Mouse (Mus musculus) megakaryocyte, embryonic 14.5 days (primary cell): ENCODE measurements around the gene Il10ra. TPM values are rescaled to one million over a fixed set of nuclear protein-coding genes. Genes with fewer than 3 reads are reported as not detected.

Source experiments
- H3K27me3 ChIP-seq: replicated peaks from 2 replicates; pipeline ENCODE3; 2012; ENCODE audit warnings: inconsistent platforms
- H3K36me3 ChIP-seq: replicated peaks from 2 replicates; pipeline ENCODE3; 2012; ENCODE audit warnings: low read length, inconsistent platforms, mixed read lengths
- H3K4me1 ChIP-seq: 2 replicates; pipeline ENCODE4 v1.6.1; 2012; ENCODE audit warnings: inconsistent platforms
- H3K4me3 ChIP-seq: replicated peaks from 2 replicates; pipeline ENCODE3; 2012; ENCODE audit warnings: moderate library complexity, mild to moderate bottlenecking, inconsistent platforms
- H3K9me3 ChIP-seq: 2 replicates; pipeline ENCODE4 v1.6.1; 2012; ENCODE audit warnings: inconsistent platforms
- FLI1 ChIP-seq: IDR thresholded peaks from 2 replicates; pipeline ENCODE4 v1.6.1; 2012; ENCODE audit warnings: low read length, inconsistent platforms, mixed read lengths
- GATA1 ChIP-seq: IDR thresholded peaks from 3 replicates; pipeline ENCODE4 v1.6.1; 2012; ENCODE audit warnings: mixed read lengths, low read length, inconsistent platforms, borderline replicate concordance
- polyA plus RNA-seq: library from polyadenylated mRNA; stranded (reverse); fragments of >175 nt; gene quantifications from 2 replicates; pipeline ENCODE4 v1.2.3, GENCODE M21; 2012; ENCODE audit warnings: low replicate concordance; ENCODE audit not compliant: insufficient read depth

The Il10ra gene
- polyA plus RNA-seq, 1 experiment, result 7.7 TPM

- Histone ChIP-seq H3K27me3 (no peaks in the 10 kb centered on the region), H3K36me3 (peaks cover 46% of the 10 kb centered on the region), H3K4me1 (peaks cover 100% of the 10 kb centered on the region), H3K9me3 (no peaks in the 10 kb centered on the region), H3K4me3 (peak overlapping the region; percentile 4)
- no peak for TF ChIP-seq FLI1
- no peak for TF ChIP-seq GATA1
Measured at GRCm38 (mm10) chr9:45247536-45247935, 21.4 kb downstream of the Il10ra start.

DNA sequence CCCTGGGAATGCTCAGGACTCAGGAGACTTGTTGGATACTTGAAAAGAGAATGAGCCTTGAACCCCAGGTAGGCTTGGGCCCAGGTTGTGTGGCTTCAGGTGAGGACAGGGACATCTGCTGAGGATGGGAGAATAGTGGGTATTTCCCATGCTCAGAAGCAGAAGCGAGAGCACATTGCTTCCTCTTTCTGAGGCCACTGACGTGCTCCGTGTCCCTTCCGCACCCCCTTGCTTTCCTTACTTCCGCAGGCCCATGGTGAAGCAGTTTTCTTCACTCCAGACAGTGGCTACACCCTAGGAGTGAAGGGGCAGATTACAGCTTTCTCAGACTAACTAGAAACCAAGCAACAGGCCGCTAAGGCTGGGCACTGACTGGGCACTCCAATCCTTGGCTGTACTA, 22.9 kb downstream of the Il10ra start:
- H3K9me3 ChIP-seq, result no peaks in the 10 kb centered on the region
- H3K4me1 ChIP-seq, result peaks cover 99% of the 10 kb centered on the region
- peaks cover 38% of the 10 kb centered on the region for H3K36me3 ChIP-seq
- peaks cover 3% of the 10 kb centered on the region for H3K27me3 ChIP-seq
- TF ChIP-seq GATA1 (no peak), FLI1 (no peak)
- H3K4me3 ChIP-seq, result peak overlapping the region; percentile 7

GRCm38 (mm10) chr9:45245432-45245831, 23.5 kb downstream of the Il10ra start:
- Histone ChIP-seq H3K36me3 (peaks cover 31% of the 10 kb centered on the region), H3K27me3 (peaks cover 8% of the 10 kb centered on the region), H3K4me1 (peaks cover 99% of the 10 kb centered on the region), H3K4me3 (no peak overlapping the region), H3K9me3 (no peaks in the 10 kb centered on the region)
- TF ChIP-seq FLI1 (no peak), GATA1 (no peak)

DNA sequence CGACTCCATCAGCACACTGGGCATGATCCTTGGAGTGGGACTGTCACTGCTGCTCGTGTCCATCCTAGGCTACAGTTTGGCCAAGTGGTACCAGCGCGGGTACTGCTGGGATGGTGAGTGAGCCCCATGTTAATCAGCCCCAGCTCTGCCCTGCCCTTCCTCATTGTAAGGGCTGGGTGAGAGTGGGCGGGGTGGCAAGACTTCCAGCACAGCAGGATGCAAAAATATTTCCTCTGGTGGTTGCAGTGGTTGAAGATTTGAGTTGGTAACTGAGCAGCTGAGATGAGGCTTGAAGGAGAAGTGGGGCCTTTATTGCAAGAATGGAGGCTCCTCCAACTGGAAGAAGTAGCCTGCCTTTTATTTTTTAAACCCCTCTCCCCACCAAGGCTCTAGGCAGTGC, 27.6 kb downstream of the Il10ra start:
- Histone ChIP-seq H3K27me3 (peaks cover 22% of the 10 kb centered on the region), H3K9me3 (no peaks in the 10 kb centered on the region), H3K4me3 (peak overlapping the region; percentile 78), H3K4me1 (peaks cover 83% of the 10 kb centered on the region), H3K36me3 (peaks cover 5% of the 10 kb centered on the region)
- no peak for TF ChIP-seq GATA1
- TF ChIP-seq FLI1, result no peak

- H3K9me3 ChIP-seq, result 0 out of 2 replicates have a peak, but pooled peaks cover under 1% of the 10 kb centered on the region
- no peak overlapping the region for H3K4me3 ChIP-seq
- H3K36me3 ChIP-seq, result no peaks in the 10 kb centered on the region
- H3K4me1 ChIP-seq, result peaks cover 66% of the 10 kb centered on the region
- peaks cover 24% of the 10 kb centered on the region for H3K27me3 ChIP-seq
- TF ChIP-seq GATA1, result no peak
- no peak for TF ChIP-seq FLI1
Measured at GRCm38 (mm10) chr9:45236744-45237143, 32.2 kb downstream of the Il10ra start.

DNA sequence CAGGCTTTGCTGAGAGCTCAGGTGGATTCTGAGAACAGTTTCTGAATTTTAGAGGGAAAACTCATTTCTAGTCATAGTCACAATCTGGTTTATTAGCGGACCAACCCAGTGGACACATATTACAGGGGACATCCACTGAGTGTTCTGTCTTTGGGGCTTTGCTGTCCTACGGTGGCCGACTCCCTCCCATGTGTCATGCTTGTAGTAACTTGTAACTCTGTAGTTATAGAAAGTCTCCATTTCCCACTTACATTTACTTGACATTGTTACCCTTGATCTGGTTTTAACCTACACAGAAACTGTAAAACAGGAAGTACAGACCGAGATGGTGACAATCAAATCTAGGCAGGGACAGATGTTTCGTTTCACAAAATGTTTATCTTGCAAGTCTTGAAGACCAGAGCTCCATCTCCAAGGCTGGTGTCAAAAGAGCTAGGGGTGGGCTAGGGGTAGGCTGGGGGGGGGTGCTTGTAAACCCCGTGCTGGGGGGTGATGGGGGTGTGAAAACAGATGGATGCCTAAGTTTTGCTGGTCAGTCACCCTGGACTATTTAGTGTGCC, 33.2 kb downstream of the Il10ra start:
- H3K4me1 ChIP-seq, result peaks cover 65% of the 10 kb centered on the region
- H3K9me3 ChIP-seq, result peaks cover 8% of the 10 kb centered on the region; the same call in 1 of the 2 replicates
- peaks cover 21% of the 10 kb centered on the region for H3K27me3 ChIP-seq
- no peak overlapping the region for H3K4me3 ChIP-seq
- no peaks in the 10 kb centered on the region for H3K36me3 ChIP-seq
- TF ChIP-seq FLI1 (no peak), GATA1 (no peak)

DNA sequence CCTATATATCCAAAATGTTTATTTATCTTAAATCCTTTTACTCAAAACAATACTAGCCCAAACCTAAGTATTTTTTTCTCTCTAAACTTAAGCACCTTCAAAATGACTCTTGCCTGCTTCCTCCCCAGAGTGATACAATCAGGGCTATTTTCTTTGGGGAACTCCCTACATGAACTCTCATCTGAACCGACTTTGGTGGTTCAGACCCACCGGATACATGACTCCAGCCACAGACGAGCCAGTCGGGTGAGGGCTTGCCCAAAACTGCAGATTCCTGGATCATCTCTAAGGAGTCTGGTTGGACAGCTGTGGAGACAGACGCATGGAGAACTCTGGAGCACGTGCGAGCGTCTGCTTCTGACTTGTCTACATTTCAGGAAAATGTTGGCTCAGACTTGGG, 39.6 kb downstream of the Il10ra start:
- Histone ChIP-seq H3K4me3 (no peak overlapping the region), H3K27me3 (peaks cover 12% of the 10 kb centered on the region), H3K4me1 (peaks cover 61% of the 10 kb centered on the region), H3K36me3 (peaks cover 3% of the 10 kb centered on the region), H3K9me3 (peaks cover 8% of the 10 kb centered on the region; the same call in 1 of the 2 replicates)
- TF ChIP-seq FLI1 (no peak), GATA1 (no peak)

- Histone ChIP-seq H3K4me3 (peak overlapping the region; percentile 20), H3K36me3 (peaks cover 4% of the 10 kb centered on the region), H3K9me3 (no peaks in the 10 kb centered on the region), H3K4me1 (peaks cover 73% of the 10 kb centered on the region), H3K27me3 (peaks cover 16% of the 10 kb centered on the region)
- no peak for TF ChIP-seq GATA1
- no peak for TF ChIP-seq FLI1
Measured at GRCm38 (mm10) chr9:45221567-45221966, 47.4 kb downstream of the Il10ra start.

DNA sequence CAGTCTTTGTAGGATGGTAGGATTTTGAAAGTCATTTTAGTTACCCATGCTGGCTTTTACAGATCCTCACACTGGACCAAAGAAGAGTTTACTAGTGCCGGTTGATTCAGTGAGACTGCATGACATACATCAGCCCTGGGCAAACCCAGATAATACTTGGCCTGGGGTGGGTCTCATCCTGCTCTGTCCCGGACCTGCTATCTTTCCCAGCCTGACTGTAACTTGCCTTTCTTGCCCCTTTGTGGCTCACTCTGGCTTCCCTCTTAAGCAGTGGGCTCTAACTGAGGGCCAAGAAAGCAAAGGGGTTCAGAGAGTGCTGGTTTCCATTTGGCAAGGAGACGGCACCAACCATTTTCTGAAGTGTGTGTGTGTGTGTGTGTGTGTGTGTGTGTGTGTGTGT, 49.3 kb downstream of the Il10ra start:
- Histone ChIP-seq H3K9me3 (no peaks in the 10 kb centered on the region), H3K4me3 (no peak overlapping the region), H3K27me3 (peaks cover 25% of the 10 kb centered on the region), H3K4me1 (peaks cover 54% of the 10 kb centered on the region), H3K36me3 (peaks cover 3% of the 10 kb centered on the region)
- TF ChIP-seq FLI1, result no peak
- no peak for TF ChIP-seq GATA1

DNA sequence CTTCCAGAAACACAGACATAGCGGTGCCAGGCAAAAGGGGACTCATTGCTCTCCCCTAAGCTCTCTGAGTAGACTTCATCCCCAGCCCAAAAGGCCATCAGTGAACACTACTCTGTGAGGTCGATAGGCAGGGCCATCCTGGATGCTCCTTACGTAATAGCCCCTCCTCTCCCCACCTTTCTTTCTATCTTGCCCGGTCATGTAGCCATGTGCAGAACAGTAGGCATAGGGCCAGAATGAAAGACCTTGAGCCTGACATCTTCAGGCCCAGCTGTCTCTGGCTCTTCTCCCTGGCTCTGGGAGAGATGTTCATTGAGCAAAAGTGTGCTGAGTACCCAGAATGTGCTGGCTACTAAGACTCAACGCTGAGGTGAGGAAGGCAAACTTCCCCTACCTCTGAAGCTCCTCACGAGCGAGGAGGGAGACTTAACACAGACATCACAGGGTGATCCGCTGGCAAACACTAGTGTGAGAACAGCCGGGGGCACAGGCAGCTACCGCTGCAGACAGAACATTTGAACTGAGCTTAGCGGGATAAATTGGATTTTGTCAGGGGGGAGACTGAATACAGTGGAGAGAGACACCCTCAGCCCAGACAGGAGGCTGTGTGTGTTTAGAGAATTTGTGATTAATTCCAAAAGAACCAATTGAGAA, 53.3 kb downstream of the Il10ra start:
- Histone ChIP-seq H3K36me3 (no peaks in the 10 kb centered on the region), H3K4me1 (peaks cover 14% of the 10 kb centered on the region), H3K4me3 (no peak overlapping the region), H3K9me3 (peaks cover 6% of the 10 kb centered on the region), H3K27me3 (peaks cover 51% of the 10 kb centered on the region)
- no peak for TF ChIP-seq GATA1
- TF ChIP-seq FLI1, result no peak
